Mouse (Mus musculus): ENCODE data around the gene Prr5l.

The Prr5l gene

GRCm38 (mm10) chr2:101881471-101882162 is 1.2 kb downstream of the Prr5l start:
- peak; percentile 9 to 38 for DNase-seq (ENCODE audit: low read depth in 1 of 2, low spot score in 2 of 2)

GRCm38 (mm10) chr2:101871179-101871578 is 11.6 kb downstream of the Prr5l start:
- DNase-seq (ENCODE audit: low read depth in 1 of 2, low spot score in 2 of 2), result no peak

- peak; percentile 26 to 45 for DNase-seq (ENCODE audit: low read depth in 1 of 2, low spot score in 2 of 2)
These were observed 14.1 kb downstream of the Prr5l start for GRCm38 (mm10) chr2:101868683-101869082.

GRCm38 (mm10) chr2:101862219-101863123 is 20.4 kb downstream of the Prr5l start:
- DNase-seq (ENCODE audit: low read depth in 1 of 2, low spot score in 2 of 2), result no peak

- DNase-seq (ENCODE audit: low read depth in 1 of 2, low spot score in 2 of 2), result no peak
These were observed 21.8 kb downstream of the Prr5l start for GRCm38 (mm10) chr2:101860920-101861485.

GRCm38 (mm10) chr2:101856174-101856573 is 26.7 kb downstream of the Prr5l start:
- DNase-seq (ENCODE audit: low read depth in 1 of 2, low spot score in 2 of 2), result no peak

- DNase-seq (ENCODE audit: low read depth in 1 of 2, low spot score in 2 of 2), result no peak
These were observed 28.0 kb downstream of the Prr5l start for GRCm38 (mm10) chr2:101854792-101855191.

- no peak for DNase-seq (ENCODE audit: low read depth in 1 of 2, low spot score in 2 of 2)
These were observed 40.1 kb downstream of the Prr5l start for GRCm38 (mm10) chr2:101842756-101843155.

- DNase-seq (ENCODE audit: low read depth in 1 of 2, low spot score in 2 of 2), result no peak
These were observed 47.9 kb downstream of the Prr5l start for GRCm38 (mm10) chr2:101834816-101835523.

- no peak for DNase-seq (ENCODE audit: low read depth in 1 of 2, low spot score in 2 of 2)
These were observed 50.5 kb downstream of the Prr5l start for GRCm38 (mm10) chr2:101832361-101832760.

GRCm38 (mm10) chr2:101831851-101832250 is 51.0 kb downstream of the Prr5l start:
- no peak for DNase-seq (ENCODE audit: low read depth in 1 of 2, low spot score in 2 of 2)

- DNase-seq (ENCODE audit: low read depth in 1 of 2, low spot score in 2 of 2), result no peak
These were observed 52.5 kb downstream of the Prr5l start for GRCm38 (mm10) chr2:101830186-101830915.

- DNase-seq (ENCODE audit: low read depth in 1 of 2, low spot score in 2 of 2), result no peak
These were observed 53.8 kb downstream of the Prr5l start for GRCm38 (mm10) chr2:101829013-101829412.

- no peak for DNase-seq (ENCODE audit: low read depth in 1 of 2, low spot score in 2 of 2)
These were observed 54.7 kb downstream of the Prr5l start for GRCm38 (mm10) chr2:101828057-101828643.

- DNase-seq (ENCODE audit: low read depth in 1 of 2, low spot score in 2 of 2), result no peak
These were observed 55.2 kb downstream of the Prr5l start for GRCm38 (mm10) chr2:101827626-101828025.

- no peak for DNase-seq (ENCODE audit: low read depth in 1 of 2, low spot score in 2 of 2)
These were observed 55.8 kb downstream of the Prr5l start for GRCm38 (mm10) chr2:101826950-101827600.

- no peak for DNase-seq (ENCODE audit: low read depth in 1 of 2, low spot score in 2 of 2)
These were observed 56.6 kb downstream of the Prr5l start for GRCm38 (mm10) chr2:101826186-101826707.

GRCm38 (mm10) chr2:101825226-101826120 is 57.4 kb downstream of the Prr5l start:
- DNase-seq (ENCODE audit: low read depth in 1 of 2, low spot score in 2 of 2), result no peak
